Mouse (Mus musculus) limb, embryonic 15.5 days (tissue): ENCODE data around the gene Six2. TPM values are rescaled to one million over a fixed set of nuclear protein-coding genes. Genes with fewer than 3 reads are reported as not detected.

ENCODE experiments used
- polyA plus RNA-seq: library from polyadenylated mRNA; unstranded; fragments of >200 nt; fragmentation: Nextera tagmentation; extraction: Ambion mirVana; gene quantifications from 2 replicates; pipeline ENCODE4 v1.2.1, GENCODE M21; 2015

The Six2 gene
- polyA plus RNA-seq, 1 experiment from 2014 or later: 4.3 TPM

Other genes starting within 250 kb of the Six2 start
- gene Six3, start 74.7 kb downstream of the Six2 start, polyA plus RNA-seq: not detected in 2 replicates